Mouse (Mus musculus): ENCODE results near the gene Fyn. TPM values are rescaled to one million over a fixed set of nuclear protein-coding genes. Genes with fewer than 3 reads are reported as not detected.

The Fyn gene
- polyA plus RNA-seq, 1 experiment from 2014 or later = 85.0 TPM

DNA sequence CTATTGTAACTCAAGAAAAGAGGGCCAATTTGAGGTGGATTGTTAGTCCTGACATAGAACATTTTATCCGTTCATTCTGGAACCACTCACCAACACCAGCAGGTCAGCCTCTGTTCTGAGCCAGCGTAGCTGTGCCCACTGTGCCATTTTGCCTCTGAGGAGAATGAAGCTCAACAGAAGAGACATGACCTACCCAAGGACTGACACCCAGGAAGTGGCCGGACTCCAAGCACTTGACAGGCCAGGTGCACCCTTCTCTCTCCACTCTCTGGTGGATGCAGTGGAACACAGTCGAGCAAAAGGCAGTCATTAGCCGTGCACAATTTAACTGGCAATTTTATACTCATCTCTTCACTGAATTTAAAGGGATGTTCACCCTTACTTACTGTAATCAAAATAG lies 31.5 kb downstream of the Fyn start:
- Histone ChIP-seq H3K9me3 (replicated peaks; ENCODE audit: control insufficient read depth, low read length) (no peaks in the 10 kb centered on the region), H3K4me2 (ENCODE audit: low read length) (no peak overlapping the region), H3K27me3 (replicated peaks; ENCODE audit: control insufficient read depth, insufficient read depth, low read length) (no peaks in the 10 kb centered on the region), H3K4me3 (ENCODE audit: low read depth, low read length) (no peak overlapping the region), H3K4me1 (ENCODE audit: control insufficient read depth, insufficient read depth, low read length) (no peaks in the 10 kb centered on the region), H3K9ac (ENCODE audit: low read length) (no peak overlapping the region), H3K27ac (ENCODE audit: low read depth, low read length) (no peak overlapping the region), H3K36me3 (ENCODE audit: control insufficient read depth, insufficient read depth, low read length) (peaks cover 28% of the 10 kb centered on the region; the same call in 1 of the 2 replicates)
- ATAC-seq (no peak), DNase-seq (ENCODE audit: low spot score) (no peak)
- WGBS = 93% methylated on average over 5 of the region's 5 CpGs

DNA sequence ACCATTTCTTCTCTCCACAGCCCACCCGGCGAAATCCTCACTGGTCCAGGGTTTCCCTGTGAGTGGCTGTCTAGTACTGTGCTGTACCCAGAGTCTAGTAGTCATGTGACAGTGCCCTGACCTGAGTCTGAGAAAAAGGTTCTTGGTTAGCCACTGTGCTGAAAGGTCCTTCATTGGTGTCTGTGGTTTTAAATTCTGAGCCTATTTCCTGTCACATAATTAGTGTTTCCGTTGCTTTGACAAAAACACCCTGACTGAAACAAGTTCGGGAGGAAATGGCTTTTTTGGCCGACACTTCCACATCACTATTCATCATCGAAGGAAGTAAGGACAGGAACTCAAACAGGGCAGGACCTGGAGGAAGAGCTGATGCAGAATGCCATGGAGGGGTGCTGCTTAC lies 33.8 kb downstream of the Fyn start:
- DNase-seq (ENCODE audit: low spot score) (no peak), ATAC-seq (no peak)
- H3K4me2 ChIP-seq (ENCODE audit: low read length) = no peak overlapping the region
- no peaks in the 10 kb centered on the region for H3K27me3 ChIP-seq (replicated peaks; ENCODE audit: control insufficient read depth, insufficient read depth, low read length)
- H3K9me3 ChIP-seq (replicated peaks; ENCODE audit: control insufficient read depth, low read length) = no peaks in the 10 kb centered on the region
- H3K27ac ChIP-seq (ENCODE audit: low read depth, low read length) = no peak overlapping the region
- H3K4me1 ChIP-seq (ENCODE audit: control insufficient read depth, insufficient read depth, low read length) = no peaks in the 10 kb centered on the region; the same call in 1 of the 2 replicates
- H3K9ac ChIP-seq (ENCODE audit: low read length) = no peak overlapping the region
- H3K4me3 ChIP-seq (ENCODE audit: low read depth, low read length) = no peak overlapping the region
- peaks cover 16% of the 10 kb centered on the region; the same call in 1 of the 2 replicates for H3K36me3 ChIP-seq (ENCODE audit: control insufficient read depth, insufficient read depth, low read length)
- WGBS = 88% methylated on average over 6 of the region's 6 CpGs

DNA sequence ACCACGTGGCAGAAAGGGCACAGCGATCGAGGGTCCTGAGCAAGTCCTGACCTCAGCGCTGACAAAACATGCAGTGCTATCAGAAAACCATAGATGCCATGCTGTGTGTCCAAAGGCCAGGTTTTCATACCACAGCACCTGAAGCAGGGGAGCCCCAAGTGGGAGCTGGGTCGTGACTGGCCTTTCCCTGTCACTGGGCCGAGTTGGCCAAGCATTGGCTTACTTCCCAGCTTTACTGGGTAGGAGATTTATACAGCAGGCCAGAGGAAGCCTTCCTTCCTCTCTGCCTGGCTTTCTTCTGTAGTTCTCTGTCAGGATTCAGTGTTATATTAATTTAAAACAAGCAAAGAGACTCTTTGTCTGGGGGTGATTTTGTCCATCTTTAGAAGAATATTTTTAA lies 35.1 kb downstream of the Fyn start:
- Histone ChIP-seq H3K27ac (ENCODE audit: low read depth, low read length) (no peak overlapping the region), H3K27me3 (replicated peaks; ENCODE audit: control insufficient read depth, insufficient read depth, low read length) (no peaks in the 10 kb centered on the region), H3K4me3 (ENCODE audit: low read depth, low read length) (no peak overlapping the region), H3K9ac (ENCODE audit: low read length) (no peak overlapping the region), H3K9me3 (replicated peaks; ENCODE audit: control insufficient read depth, low read length) (no peaks in the 10 kb centered on the region), H3K36me3 (ENCODE audit: control insufficient read depth, insufficient read depth, low read length) (0 out of 2 replicates have a peak, but pooled peaks cover 11% of the 10 kb centered on the region), H3K4me1 (ENCODE audit: control insufficient read depth, insufficient read depth, low read length) (no peaks in the 10 kb centered on the region; the same call in 1 of the 2 replicates), H3K4me2 (ENCODE audit: low read length) (no peak overlapping the region)
- no peak for DNase-seq (ENCODE audit: low spot score)
- WGBS = 83% methylated on average over 6 of the region's 6 CpGs
- ATAC-seq = no peak

DNA sequence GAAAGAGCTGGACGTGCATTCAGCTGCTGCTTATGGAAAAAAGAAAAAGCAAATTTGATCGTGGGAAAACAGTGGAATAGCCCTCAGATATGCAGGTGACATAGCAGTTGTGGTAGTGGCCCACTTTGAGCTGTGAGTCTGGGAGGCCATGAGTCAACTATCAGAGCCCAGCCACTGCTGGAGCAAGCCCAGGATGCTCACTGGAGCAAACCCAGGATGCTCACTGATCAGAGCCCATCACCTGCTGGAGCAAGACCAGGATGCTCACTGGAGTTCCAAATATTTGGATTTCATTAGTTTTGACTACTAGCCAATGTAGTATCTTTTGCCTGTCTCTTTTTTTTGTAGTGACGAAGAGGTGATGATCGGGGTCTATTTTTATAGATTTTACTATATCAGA lies 35.5 kb downstream of the Fyn start:
- Histone ChIP-seq H3K4me2 (ENCODE audit: low read length) (no peak overlapping the region), H3K9me3 (replicated peaks; ENCODE audit: control insufficient read depth, low read length) (no peaks in the 10 kb centered on the region), H3K4me3 (ENCODE audit: low read depth, low read length) (no peak overlapping the region), H3K27me3 (replicated peaks; ENCODE audit: control insufficient read depth, insufficient read depth, low read length) (no peaks in the 10 kb centered on the region), H3K9ac (ENCODE audit: low read length) (no peak overlapping the region), H3K4me1 (ENCODE audit: control insufficient read depth, insufficient read depth, low read length) (no peaks in the 10 kb centered on the region; the same call in 1 of the 2 replicates), H3K27ac (ENCODE audit: low read depth, low read length) (no peak overlapping the region), H3K36me3 (ENCODE audit: control insufficient read depth, insufficient read depth, low read length) (0 out of 2 replicates have a peak, but pooled peaks cover 11% of the 10 kb centered on the region)
- DNase-seq (ENCODE audit: low spot score) (no peak), ATAC-seq (no peak)
- WGBS = 79% methylated on average over 4 of the region's 4 CpGs

DNA sequence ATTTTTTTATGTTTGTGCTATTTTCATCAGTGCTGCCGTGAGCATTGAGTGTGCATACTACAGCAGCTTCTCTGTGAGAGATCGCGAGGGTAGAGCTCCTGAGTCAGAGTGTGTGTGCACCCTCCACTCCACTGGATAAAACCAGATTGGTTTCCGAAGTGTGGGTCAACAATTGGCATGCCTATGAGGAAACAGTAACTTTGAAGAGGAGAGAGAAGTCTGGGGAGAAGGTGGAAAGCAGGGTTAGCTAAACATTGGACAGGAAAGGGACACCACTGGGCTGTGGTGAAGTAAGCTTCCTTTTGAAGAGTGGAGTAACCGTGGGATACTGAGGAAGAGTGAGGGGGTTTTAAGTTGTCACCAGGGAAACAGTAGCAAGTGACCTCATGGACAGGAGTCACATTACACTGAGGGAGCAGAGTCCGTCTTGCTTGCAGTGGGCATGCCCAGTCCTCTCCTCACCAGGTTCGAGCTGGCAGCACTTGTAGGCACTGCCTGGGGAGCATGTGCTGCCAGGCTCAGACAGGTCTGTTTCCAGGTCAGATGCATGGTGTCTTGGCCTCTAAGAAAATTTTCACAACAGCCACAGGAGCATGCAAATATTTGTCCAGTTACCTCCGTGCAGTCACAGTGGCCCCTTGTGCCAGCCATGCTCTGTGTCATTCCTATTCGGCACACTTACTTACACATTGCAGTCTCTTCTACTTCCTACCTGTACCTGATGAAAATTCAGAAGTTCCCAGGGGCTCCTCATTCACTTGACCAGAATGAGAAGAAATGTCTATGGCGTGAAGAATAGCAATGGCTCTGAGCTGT lies 37.5 kb downstream of the Fyn start:
- no peaks in the 10 kb centered on the region for H3K27me3 ChIP-seq (replicated peaks; ENCODE audit: control insufficient read depth, insufficient read depth, low read length)
- no peak overlapping the region for H3K4me3 ChIP-seq (ENCODE audit: low read depth, low read length)
- no peak overlapping the region for H3K9ac ChIP-seq (ENCODE audit: low read length)
- H3K36me3 ChIP-seq (ENCODE audit: control insufficient read depth, insufficient read depth, low read length) = no peaks in the 10 kb centered on the region
- DNase-seq (ENCODE audit: low spot score) = no peak
- H3K27ac ChIP-seq (ENCODE audit: low read depth, low read length) = no peak overlapping the region
- no peak overlapping the region for H3K4me2 ChIP-seq (ENCODE audit: low read length)
- H3K9me3 ChIP-seq (replicated peaks; ENCODE audit: control insufficient read depth, low read length) = no peaks in the 10 kb centered on the region
- 71% methylated on average over 10 of the region's 10 CpGs for WGBS
- no peaks in the 10 kb centered on the region; the same call in 1 of the 2 replicates for H3K4me1 ChIP-seq (ENCODE audit: control insufficient read depth, insufficient read depth, low read length)
- ATAC-seq = no peak

DNA sequence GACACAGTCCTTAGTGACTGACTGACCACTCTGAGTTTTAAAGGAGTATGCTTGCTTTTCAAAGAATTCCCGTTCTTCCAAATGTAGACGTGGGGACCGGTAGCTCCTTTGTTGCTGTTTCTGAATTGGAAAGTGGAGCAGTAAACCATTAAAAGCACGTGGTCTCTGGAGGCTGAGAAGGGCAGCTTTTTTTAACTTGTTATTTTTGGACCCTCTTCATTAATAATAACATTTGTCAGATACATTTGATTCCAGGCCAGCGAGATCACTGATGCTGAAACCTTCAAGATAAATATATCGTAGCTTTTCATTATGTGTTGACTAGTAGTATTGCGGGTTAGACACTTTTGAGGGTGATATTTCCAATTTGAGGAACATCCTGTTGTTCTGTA lies 38.1 kb downstream of the Fyn start:
- H3K36me3 ChIP-seq (ENCODE audit: control insufficient read depth, insufficient read depth, low read length) = no peaks in the 10 kb centered on the region
- no peaks in the 10 kb centered on the region for H3K9me3 ChIP-seq (replicated peaks; ENCODE audit: control insufficient read depth, low read length)
- no peak overlapping the region for H3K4me2 ChIP-seq (ENCODE audit: low read length)

DNA sequence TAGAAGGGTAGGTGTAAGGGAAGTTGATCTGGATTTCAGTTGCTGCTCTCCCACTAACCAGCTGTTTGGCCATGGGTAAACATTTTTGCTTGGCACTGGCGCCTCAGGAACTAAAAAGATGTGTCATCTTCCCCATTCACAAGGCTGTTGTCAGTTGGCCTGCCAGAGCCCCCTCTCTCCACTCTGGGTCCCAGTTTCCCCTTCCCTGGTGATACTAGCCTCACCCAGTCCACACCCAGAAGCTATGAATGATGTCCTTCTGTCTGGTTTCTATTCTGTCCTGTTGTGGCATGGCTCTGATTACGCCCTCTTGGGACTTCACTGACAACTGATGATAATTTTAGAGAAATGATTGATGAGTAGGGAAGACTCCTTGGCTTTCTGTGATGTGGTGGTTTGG lies 38.9 kb downstream of the Fyn start:
- H3K9ac ChIP-seq (ENCODE audit: low read length) = no peak overlapping the region
- ATAC-seq = no peak
- H3K27ac ChIP-seq (ENCODE audit: low read depth, low read length) = no peak overlapping the region
- H3K9me3 ChIP-seq (replicated peaks; ENCODE audit: control insufficient read depth, low read length) = no peaks in the 10 kb centered on the region
- H3K27me3 ChIP-seq (replicated peaks; ENCODE audit: control insufficient read depth, insufficient read depth, low read length) = no peaks in the 10 kb centered on the region
- WGBS = 97% methylated on average over 2 of the region's 2 CpGs
- H3K4me1 ChIP-seq (ENCODE audit: control insufficient read depth, insufficient read depth, low read length) = no peaks in the 10 kb centered on the region; the same call in 1 of the 2 replicates
- H3K36me3 ChIP-seq (ENCODE audit: control insufficient read depth, insufficient read depth, low read length) = no peaks in the 10 kb centered on the region
- no peak for DNase-seq (ENCODE audit: low spot score)
- no peak overlapping the region for H3K4me3 ChIP-seq (ENCODE audit: low read depth, low read length)
- no peak overlapping the region for H3K4me2 ChIP-seq (ENCODE audit: low read length)

More for the DNA sequence above, 38.1 kb downstream of the Fyn start:
- no peak overlapping the region for H3K9ac ChIP-seq (ENCODE audit: low read length)
- no peaks in the 10 kb centered on the region; the same call in 1 of the 2 replicates for H3K4me1 ChIP-seq (ENCODE audit: control insufficient read depth, insufficient read depth, low read length)
- ATAC-seq = no peak
- 83% methylated on average over 7 of the region's 7 CpGs for WGBS
- no peaks in the 10 kb centered on the region for H3K27me3 ChIP-seq (replicated peaks; ENCODE audit: control insufficient read depth, insufficient read depth, low read length)
- H3K27ac ChIP-seq (ENCODE audit: low read depth, low read length) = no peak overlapping the region
- no peak overlapping the region for H3K4me3 ChIP-seq (ENCODE audit: low read depth, low read length)
- DNase-seq (ENCODE audit: low spot score) = no peak

DNA sequence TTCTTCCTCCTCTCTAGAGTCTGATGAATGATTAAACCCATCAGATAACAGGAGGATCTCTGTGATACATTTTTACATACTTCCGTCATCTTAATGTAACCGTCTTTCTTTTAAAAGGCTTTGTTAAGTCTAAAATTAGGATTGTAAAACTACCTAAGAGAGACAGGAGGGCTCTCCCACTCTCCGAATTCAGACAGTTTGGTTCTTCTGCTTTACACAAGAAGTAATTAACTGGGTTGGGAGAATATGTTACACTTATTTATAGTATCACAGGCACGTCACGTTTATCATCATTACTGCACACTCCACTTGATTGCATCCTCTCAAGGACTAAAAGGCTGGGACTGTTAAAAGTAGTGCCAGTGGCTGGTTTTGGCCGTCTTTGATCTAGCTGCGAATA lies 40.9 kb downstream of the Fyn start:
- H3K4me2 ChIP-seq (ENCODE audit: low read length) = no peak overlapping the region
- no peaks in the 10 kb centered on the region for H3K27me3 ChIP-seq (replicated peaks; ENCODE audit: control insufficient read depth, insufficient read depth, low read length)
- H3K27ac ChIP-seq (ENCODE audit: low read depth, low read length) = no peak overlapping the region
- no peaks in the 10 kb centered on the region for H3K9me3 ChIP-seq (replicated peaks; ENCODE audit: control insufficient read depth, low read length)
- 0 out of 2 replicates have a peak, but pooled peaks cover 3% of the 10 kb centered on the region for H3K36me3 ChIP-seq (ENCODE audit: control insufficient read depth, insufficient read depth, low read length)
- H3K4me3 ChIP-seq (ENCODE audit: low read depth, low read length) = no peak overlapping the region
- no peak for ATAC-seq
- DNase-seq (ENCODE audit: low spot score) = no peak
- no peaks in the 10 kb centered on the region; the same call in 1 of the 2 replicates for H3K4me1 ChIP-seq (ENCODE audit: control insufficient read depth, insufficient read depth, low read length)
- WGBS = 82% methylated on average over 7 of the region's 7 CpGs
- H3K9ac ChIP-seq (ENCODE audit: low read length) = no peak overlapping the region

DNA sequence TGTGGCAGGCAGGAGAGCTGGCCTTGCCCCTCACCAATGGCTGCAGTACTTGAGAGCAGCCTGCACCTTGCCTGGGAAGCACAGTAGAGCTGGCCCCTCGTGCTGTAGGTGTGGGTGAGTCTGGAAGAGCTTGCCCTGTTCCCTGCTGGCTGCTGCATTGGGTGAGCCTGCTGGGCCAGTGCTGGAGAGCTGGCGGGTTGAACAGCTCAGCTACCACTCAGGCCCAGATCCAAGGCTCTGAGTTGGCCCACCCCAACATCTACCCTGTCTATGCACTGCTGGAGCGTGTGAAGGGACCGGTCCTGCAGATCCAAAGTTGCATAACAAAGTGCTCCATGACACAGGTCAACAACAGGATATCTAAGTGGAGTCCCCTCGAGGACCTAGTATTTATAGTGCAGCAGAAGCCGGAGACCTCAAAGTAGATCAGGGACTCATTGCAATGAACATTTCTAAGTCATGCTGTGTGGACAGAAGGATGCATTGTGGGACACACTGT lies 41.5 kb downstream of the Fyn start:
- Histone ChIP-seq H3K27ac (ENCODE audit: low read depth, low read length) (no peak overlapping the region), H3K27me3 (replicated peaks; ENCODE audit: control insufficient read depth, insufficient read depth, low read length) (no peaks in the 10 kb centered on the region), H3K9ac (ENCODE audit: low read length) (no peak overlapping the region), H3K4me3 (ENCODE audit: low read depth, low read length) (no peak overlapping the region), H3K4me2 (ENCODE audit: low read length) (no peak overlapping the region), H3K4me1 (ENCODE audit: control insufficient read depth, insufficient read depth, low read length) (no peaks in the 10 kb centered on the region; the same call in 1 of the 2 replicates), H3K36me3 (ENCODE audit: control insufficient read depth, insufficient read depth, low read length) (0 out of 2 replicates have a peak, but pooled peaks cover 3% of the 10 kb centered on the region), H3K9me3 (replicated peaks; ENCODE audit: control insufficient read depth, low read length) (no peaks in the 10 kb centered on the region)
- DNase-seq (ENCODE audit: low spot score) (no peak), ATAC-seq (no peak)
- 89% methylated on average over 6 of the region's 6 CpGs for WGBS
